Mouse (Mus musculus) midbrain, embryonic 16.5 days (tissue): ENCODE measurements around the gene Cops4. TPM values are rescaled to one million over a fixed set of nuclear protein-coding genes. Genes with fewer than 3 reads are reported as not detected.

ENCODE experiments used
- ATAC-seq: fragments of 200-750 bp; cut with Nextera tagmentation; 2 replicates; pipeline ENCODE4 v1.8.0; 2017; ENCODE audit warnings: moderate TSS enrichment
- H3K27ac ChIP-seq: fragments of 300-500 bp; sonication (generic); 2 replicates; pipeline ENCODE4 v1.5.1; 2014; ENCODE audit warnings: mild to moderate bottlenecking, low read length, mixed read lengths
- H3K27me3 ChIP-seq: fragments of 300-500 bp; sonication (generic); 2 replicates; pipeline ENCODE4 v1.6.1; 2014; ENCODE audit warnings: low read depth, low read length, mixed read lengths; ENCODE audit not compliant: control insufficient read depth, insufficient read depth
- H3K36me3 ChIP-seq: fragments of 300-500 bp; sonication (generic); 2 replicates; pipeline ENCODE4 v1.6.1; 2014; ENCODE audit warnings: mild to moderate bottlenecking, low read length, moderate library complexity, mixed read lengths; ENCODE audit not compliant: control insufficient read depth, insufficient read depth
- H3K4me1 ChIP-seq: fragments of 300-500 bp; sonication (generic); 2 replicates; pipeline ENCODE4 v1.6.1; 2014; ENCODE audit warnings: mild to moderate bottlenecking, low read length, mixed read lengths; ENCODE audit not compliant: control insufficient read depth, insufficient read depth
- H3K4me2 ChIP-seq: fragments of 300-500 bp; sonication (generic); 2 replicates; pipeline ENCODE4 v1.6.1; 2014; ENCODE audit warnings: mild to moderate bottlenecking, low read length, mixed read lengths
- H3K4me3 ChIP-seq: fragments of 300-500 bp; sonication (generic); 2 replicates; pipeline ENCODE4 v1.5.1; 2014; ENCODE audit warnings: low read depth, mild to moderate bottlenecking, low read length, moderate library complexity, mixed read lengths
- H3K9ac ChIP-seq: fragments of 300-500 bp; sonication (generic); 2 replicates; pipeline ENCODE4 v1.6.1; 2014; ENCODE audit warnings: low read depth, low read length, mixed read lengths
- H3K9me3 ChIP-seq: fragments of 300-500 bp; sonication (generic); replicated peaks from 2 replicates; pipeline ENCODE4 v1.6.1; 2014; ENCODE audit warnings: mild to moderate bottlenecking, low read length, mixed read lengths; ENCODE audit not compliant: control insufficient read depth, poor library complexity, severe bottlenecking
- WGBS: fragments of 180-500 bp; shearing (Covaris S2); extraction: QIAGEN DNeasy Blood & Tissue Kit; methylation state at CpG from one replicate; pipeline ENCODE4 v1.1.7; 2014; 5-methylcytosine and 5-hydroxymethylcytosine counted together
- polyA plus RNA-seq: library from polyadenylated mRNA; unstranded; fragments of >200 nt; fragmentation: Nextera tagmentation; extraction: Ambion mirVana; gene quantifications from 2 replicates; pipeline ENCODE4 v1.2.1, GENCODE M21; 2015

The Cops4 gene
- polyA plus RNA-seq, 1 experiment from 2014 or later = 177 TPM

GRCm38 (mm10) chr5:100550151-100550550, 32.0 kb downstream of the Cops4 start:
- no peaks in the 10 kb centered on the region for H3K27me3 ChIP-seq
- no peak overlapping the region for H3K4me3 ChIP-seq
- no peaks in the 10 kb centered on the region for H3K4me1 ChIP-seq
- no peaks in the 10 kb centered on the region for H3K9me3 ChIP-seq
- WGBS = 90% methylated on average over 1 of the region's 1 CpGs
- H3K36me3 ChIP-seq = peaks cover 22% of the 10 kb centered on the region
- H3K9ac ChIP-seq = no peak overlapping the region
- no peak overlapping the region for H3K4me2 ChIP-seq
- no peak overlapping the region for H3K27ac ChIP-seq
- no peak for ATAC-seq

- Histone ChIP-seq H3K36me3 (peaks cover 22% of the 10 kb centered on the region), H3K4me2 (no peak overlapping the region), H3K4me3 (no peak overlapping the region), H3K4me1 (no peaks in the 10 kb centered on the region), H3K9me3 (no peaks in the 10 kb centered on the region), H3K9ac (no peak overlapping the region), H3K27ac (no peak overlapping the region), H3K27me3 (no peaks in the 10 kb centered on the region)
- no peak for ATAC-seq
- 63% methylated on average over 2 of the region's 2 CpGs for WGBS
These were observed 33.8 kb downstream of the Cops4 start for GRCm38 (mm10) chr5:100551952-100552351.

GRCm38 (mm10) chr5:100553426-100553825, 35.3 kb downstream of the Cops4 start:
- Histone ChIP-seq H3K27me3 (no peaks in the 10 kb centered on the region), H3K27ac (no peak overlapping the region), H3K36me3 (peaks cover 10% of the 10 kb centered on the region), H3K4me2 (no peak overlapping the region), H3K4me3 (no peak overlapping the region), H3K4me1 (no peaks in the 10 kb centered on the region), H3K9me3 (no peaks in the 10 kb centered on the region), H3K9ac (no peak overlapping the region)
- ATAC-seq = no peak
- WGBS = 52% methylated on average over 8 of the region's 8 CpGs

- H3K36me3 ChIP-seq = no peaks in the 10 kb centered on the region
- H3K27me3 ChIP-seq = no peaks in the 10 kb centered on the region
- no peak overlapping the region for H3K4me2 ChIP-seq
- H3K4me3 ChIP-seq = no peak overlapping the region
- no peak for ATAC-seq
- no peak overlapping the region for H3K9ac ChIP-seq
- no peaks in the 10 kb centered on the region for H3K9me3 ChIP-seq
- no peaks in the 10 kb centered on the region for H3K4me1 ChIP-seq
- no peak overlapping the region for H3K27ac ChIP-seq
- 86% methylated on average over 14 of the region's 14 CpGs for WGBS
These were observed 38.9 kb downstream of the Cops4 start for GRCm38 (mm10) chr5:100557019-100557418.

- WGBS = 83% methylated on average over 9 of the region's 9 CpGs
These were observed 39.4 kb downstream of the Cops4 start for GRCm38 (mm10) chr5:100557537-100557936.

GRCm38 (mm10) chr5:100558783-100559182, 40.7 kb downstream of the Cops4 start:
- Histone ChIP-seq H3K9ac (no peak overlapping the region), H3K9me3 (no peaks in the 10 kb centered on the region), H3K27me3 (no peaks in the 10 kb centered on the region), H3K36me3 (no peaks in the 10 kb centered on the region), H3K27ac (no peak overlapping the region), H3K4me3 (no peak overlapping the region), H3K4me2 (no peak overlapping the region), H3K4me1 (no peaks in the 10 kb centered on the region)
- ATAC-seq = no peak
- 90% methylated on average over 3 of the region's 3 CpGs for WGBS

More at GRCm38 (mm10) chr5:100557537-100557936, 39.4 kb downstream of the Cops4 start:
- H3K27me3 ChIP-seq = no peaks in the 10 kb centered on the region
- no peak for ATAC-seq
- H3K4me2 ChIP-seq = no peak overlapping the region
- H3K36me3 ChIP-seq = no peaks in the 10 kb centered on the region
- H3K9ac ChIP-seq = no peak overlapping the region
- H3K4me1 ChIP-seq = no peaks in the 10 kb centered on the region
- H3K4me3 ChIP-seq = no peak overlapping the region
- H3K27ac ChIP-seq = no peak overlapping the region
- H3K9me3 ChIP-seq = no peaks in the 10 kb centered on the region

- WGBS = 97% methylated on average over 7 of the region's 7 CpGs
- H3K4me2 ChIP-seq = no peak overlapping the region
- no peaks in the 10 kb centered on the region for H3K36me3 ChIP-seq
- H3K9me3 ChIP-seq = no peaks in the 10 kb centered on the region
- no peaks in the 10 kb centered on the region for H3K27me3 ChIP-seq
- no peak overlapping the region for H3K9ac ChIP-seq
- no peak for ATAC-seq
- no peak overlapping the region for H3K27ac ChIP-seq
- H3K4me1 ChIP-seq = no peaks in the 10 kb centered on the region
- no peak overlapping the region for H3K4me3 ChIP-seq
These were observed 41.2 kb downstream of the Cops4 start for GRCm38 (mm10) chr5:100559357-100559756.

GRCm38 (mm10) chr5:100562702-100563101, 44.6 kb downstream of the Cops4 start:
- H3K27ac ChIP-seq = no peak overlapping the region
- no peak overlapping the region for H3K4me2 ChIP-seq
- ATAC-seq = no peak
- no peaks in the 10 kb centered on the region for H3K36me3 ChIP-seq
- H3K27me3 ChIP-seq = no peaks in the 10 kb centered on the region
- H3K9me3 ChIP-seq = no peaks in the 10 kb centered on the region
- no peak overlapping the region for H3K9ac ChIP-seq
- no peaks in the 10 kb centered on the region for H3K4me1 ChIP-seq
- no peak overlapping the region for H3K4me3 ChIP-seq
- 88% methylated on average over 9 of the region's 9 CpGs for WGBS

GRCm38 (mm10) chr5:100566798-100567197, 48.7 kb downstream of the Cops4 start:
- no peaks in the 10 kb centered on the region for H3K36me3 ChIP-seq
- no peaks in the 10 kb centered on the region for H3K27me3 ChIP-seq
- no peaks in the 10 kb centered on the region for H3K9me3 ChIP-seq
- no peak overlapping the region for H3K27ac ChIP-seq
- no peaks in the 10 kb centered on the region for H3K4me1 ChIP-seq
- H3K4me3 ChIP-seq = no peak overlapping the region
- ATAC-seq = no peak
- 86% methylated on average over 2 of the region's 2 CpGs for WGBS
- H3K9ac ChIP-seq = no peak overlapping the region
- no peak overlapping the region for H3K4me2 ChIP-seq
